In the genomic region with DNA sequence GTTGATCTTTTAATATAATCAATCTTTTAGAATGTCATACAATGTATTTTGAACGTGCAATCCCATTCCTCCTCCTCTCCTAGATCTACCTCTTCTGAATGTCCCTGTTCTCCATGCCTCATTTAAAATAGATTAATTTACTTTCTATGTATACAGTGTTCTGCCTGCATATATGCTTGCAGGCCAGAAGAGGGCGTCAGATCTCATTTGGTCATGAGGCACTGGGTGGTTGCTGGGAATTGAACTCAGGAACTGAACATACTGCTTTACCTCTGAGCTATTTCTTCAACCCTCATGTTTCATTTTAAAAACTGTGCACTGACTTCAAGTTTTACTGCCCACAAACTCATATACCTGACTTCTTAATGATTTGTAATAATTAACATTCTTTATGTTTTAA, we compare ENCODE assay signal across 18 mouse cellular contexts. TPM values are rescaled to one million over a fixed set of nuclear protein-coding genes. Genes with fewer than 3 reads are reported as not detected.
DNase-seq lines count a peak whose midpoint lies in the region; ATAC-seq and TF ChIP-seq lines count a peak whose summit lies in the region.
"Had no signal": no experiment of that assay in that cellular context is flagged by ENCODE, and none has a peak within 500 bp of the region (broad histone marks: within the 10 kb centered on the region; RNA-seq: fewer than 3 reads in every experiment).

No protein-coding gene starts in this region.

- 0 out of 2 replicates have a peak, but pooled peaks have one; percentile 12 for TF ChIP-seq CTCF in heart, adult 2 months (IDR thresholded peaks at IDR 0.05)
- peak; percentile 16; the same call in 1 of the 2 replicates for TF ChIP-seq CTCF in lung, embryonic 14.5 days (IDR thresholded peaks at IDR 0.05; ENCODE audit: low read depth)

- H3K9me3 ChIP-seq in lung, embryonic 14.5 days (ENCODE audit: low read depth, low read length), result no peaks in the 10 kb centered on the region
- H3K9me3 ChIP-seq: limb, embryonic 12.5 days; midbrain, embryonic 15.5 days had no signal

- no peak overlapping the region for H3K27ac ChIP-seq in heart, adult 2 months
- no peak overlapping the region for H3K27ac ChIP-seq in lung, embryonic 14.5 days (ENCODE audit: low read depth)
- H3K27ac ChIP-seq: kidney, postnatal 0 days; limb, embryonic 12.5 days; midbrain, embryonic 15.5 days had no signal

- no peaks in the 10 kb centered on the region for H3K79me2 ChIP-seq in heart, adult 2 months (replicated peaks; ENCODE audit: control insufficient read depth, insufficient read depth, low read length)

- no peaks in the 10 kb centered on the region for H3K4me1 ChIP-seq in heart, adult 2 months (ENCODE audit: control insufficient read depth, insufficient read depth, low read length)
- H3K4me1 ChIP-seq in lung, embryonic 14.5 days (ENCODE audit: insufficient read depth), result no peaks in the 10 kb centered on the region
- H3K4me1 ChIP-seq: limb, embryonic 12.5 days; midbrain, embryonic 15.5 days had no signal

- no peak overlapping the region for H3K4me2 ChIP-seq in lung, embryonic 14.5 days
- H3K4me2 ChIP-seq: limb, embryonic 12.5 days; midbrain, embryonic 15.5 days had no signal

- intact Hi-C loops in heart, adult 2 months (cut with DNase I), result no loop called here
- intact Hi-C loops in heart, postnatal 10 days (cut with DNase I), result no loop called here

- DNase-seq in heart, adult 2 months, result no peak
- no peak for DNase-seq in heart, postnatal 10 days
- DNase-seq in lung, embryonic 14.5 days, result no peak
- no peak for DNase-seq in lung, postnatal 36 days
- DNase-seq in MEL-GATA-1-ER (ENCODE audit: extremely low read depth, low read depth), result peak; percentile 5
- no peak for DNase-seq in gastrocnemius, postnatal 4 days (ENCODE audit: low spot score in 2 of 2)
- no peak for DNase-seq in adrenal gland, postnatal 36 days
- DNase-seq: B cell, adult 2 months; cerebellum, adult 11 months; cerebellum, postnatal 25 days; retina, postnatal 1 day had no signal

- H3K4me3 ChIP-seq in heart, adult 2 months, result no peak overlapping the region
- H3K4me3 ChIP-seq in lung, embryonic 14.5 days (ENCODE audit: low read depth, low read length), result no peak overlapping the region
- H3K4me3 ChIP-seq: erythroblast, embryonic 14.5 days; limb, embryonic 12.5 days; midbrain, embryonic 15.5 days had no signal

- no peaks in the 10 kb centered on the region for H3K36me3 ChIP-seq in heart, adult 2 months (ENCODE audit: control insufficient read depth, insufficient read depth, low read length)
- no peaks in the 10 kb centered on the region for H3K36me3 ChIP-seq in lung, embryonic 14.5 days (ENCODE audit: insufficient read depth)
- H3K36me3 ChIP-seq: limb, embryonic 12.5 days had no signal

- 54% methylated on average over 2 of the region's 2 CpGs for WGBS in heart, adult 2 months
- 33% methylated on average over 2 of the region's 2 CpGs for WGBS in lung, embryonic 14.5 days

- no peaks in the 10 kb centered on the region for H3K27me3 ChIP-seq in heart, adult 2 months (ENCODE audit: control insufficient read depth, insufficient read depth, low read length)
- no peaks in the 10 kb centered on the region for H3K27me3 ChIP-seq in lung, embryonic 14.5 days (ENCODE audit: insufficient read depth, low read length)
- H3K27me3 ChIP-seq: limb, embryonic 12.5 days; midbrain, embryonic 15.5 days had no signal

- no peak for TF ChIP-seq EP300 in heart, adult 2 months (IDR thresholded peaks at IDR 0.05; ENCODE audit: insufficient read depth, low read depth, low read length)

- no peak overlapping the region for H3K9ac ChIP-seq in heart, adult 2 months (ENCODE audit: low read depth, low read length)
- H3K9ac ChIP-seq in lung, embryonic 14.5 days, result no peak overlapping the region
- H3K9ac ChIP-seq: limb, embryonic 12.5 days; midbrain, embryonic 15.5 days had no signal

- no peak for TF ChIP-seq POLR2A in heart, adult 2 months (IDR thresholded peaks at IDR 0.05; ENCODE audit: insufficient read depth, low read depth, low read length)

- ATAC-seq in lung, embryonic 14.5 days (ENCODE audit: insufficient read depth), result no peak
- 0 out of 2 replicates have a peak, but pooled peaks have one; percentile 55 for ATAC-seq in megakaryocyte-erythroid progenitor cell, adult 5-6 weeks (replicated peaks; ENCODE audit: low FRiP score, low TSS enrichment, poor library complexity, severe bottlenecking)
- ATAC-seq: forebrain, embryonic 14.5 days; midbrain, embryonic 15.5 days had no signal

RNA-seq across cellular contexts. Expression of gene Impg2, which starts 56.4 kb away (rescaled TPM):
- under 1 TPM; 0.05 to 0.11 TPM for total RNA-seq in heart, adult 2 months (2021)
- polyA plus RNA-seq in heart, adult 2 months (2012; rRNA removed), result 0.06 TPM in 1 of 2 replicates, not detected in the other
- under 1 TPM; 0.45 to 0.79 TPM for total RNA-seq in heart, postnatal 10 days (2021)
- polyA plus RNA-seq in lung, embryonic 14.5 days (2014; fragmentation: Nextera tagmentation; extraction: Ambion mirVana), result 0.09 and 0.34 TPM in 2 replicates
- total RNA-seq in megakaryocyte-erythroid progenitor cell, adult 5-6 weeks (2014; fragmentation: Nextera tagmentation), result 0.42 TPM in 1 of 2 replicates, not detected in the other
- total RNA-seq in megakaryocyte-erythroid progenitor cell, adult 5-6 weeks (2017), result 0.05 TPM in 1 of 2 replicates, not detected in the other
- total RNA-seq in gastrocnemius, postnatal 4 days (2021), result 1 to 10 TPM in 1 of 2 experiments, under 1 TPM in 1; 0.83 to 1.1 TPM
- total RNA-seq in adrenal gland, postnatal 36 days (2021), result 1 to 10 TPM in 1 of 2 experiments, under 1 TPM in 1; 0.49 to 1.3 TPM
- polyA plus RNA-seq: embryonic facial prominence, embryonic 11.5 days had no signal
